Mouse (Mus musculus) T-helper 2 cell (primary cell): Measurements from ENCODE around the gene Dnajc6.

Experiments
- in situ Hi-C: fragments of 300-600 bp; cut with MboI, MseI; formaldehyde crosslinking; loops from one replicate; pipeline ENCODE4 v1.15.1; 2025; ENCODE audit warnings: high pct_unique_total_duplicates

Gene Dnajc6

GRCm38 (mm10) chr4:101564746-101565417 lies 68.4 kb downstream of the Dnajc6 start:
- in situ Hi-C loops, result no loop called here

GRCm38 (mm10) chr4:101569076-101569475 lies 72.6 kb downstream of the Dnajc6 start:
- in situ Hi-C loops, result no loop called here

DNA sequence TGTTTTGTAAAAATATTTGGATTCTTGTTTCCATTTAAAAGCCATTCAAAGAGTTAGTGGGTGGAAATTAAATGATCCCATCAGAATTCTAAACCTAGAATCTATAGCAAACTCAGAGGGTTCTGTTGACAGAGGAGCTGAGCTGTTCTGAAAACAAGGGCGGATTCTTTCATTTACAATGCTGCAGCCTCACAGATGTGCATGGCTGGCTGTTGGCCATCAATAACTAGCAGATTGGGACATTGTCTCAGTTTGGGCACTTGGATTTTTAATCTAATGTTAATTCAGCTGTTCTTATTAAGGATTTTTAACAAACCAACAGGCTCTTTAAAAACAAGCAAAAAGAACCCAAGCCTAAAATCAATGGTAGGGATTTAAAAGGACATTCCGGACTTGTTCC lies 75.7 kb downstream of the Dnajc6 start:
- in situ Hi-C loops, result no loop called here

DNA sequence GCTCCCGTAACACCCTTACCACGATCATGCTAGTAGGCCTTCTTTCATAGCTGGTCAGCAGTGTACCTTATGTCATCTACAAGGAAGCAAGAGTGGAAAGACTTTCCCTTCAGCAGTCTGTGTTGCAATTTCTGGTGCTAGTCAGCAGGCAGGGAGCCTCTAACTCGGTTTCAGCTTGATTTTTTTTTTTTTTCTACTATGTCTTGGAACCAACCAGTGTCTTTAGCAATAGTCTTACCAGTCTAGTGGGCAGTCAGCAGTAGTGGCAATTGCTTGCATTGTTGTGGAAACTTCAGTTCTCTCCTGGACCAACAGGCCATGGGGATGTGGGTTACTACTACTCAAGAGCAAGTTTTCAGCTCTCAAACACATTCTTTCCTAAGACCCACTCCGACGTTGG lies 78.9 kb downstream of the Dnajc6 start:
- in situ Hi-C loops, result no loop called here

GRCm38 (mm10) chr4:101578720-101579119 lies 82.3 kb downstream of the Dnajc6 start:
- in situ Hi-C loops, result no loop called here

DNA sequence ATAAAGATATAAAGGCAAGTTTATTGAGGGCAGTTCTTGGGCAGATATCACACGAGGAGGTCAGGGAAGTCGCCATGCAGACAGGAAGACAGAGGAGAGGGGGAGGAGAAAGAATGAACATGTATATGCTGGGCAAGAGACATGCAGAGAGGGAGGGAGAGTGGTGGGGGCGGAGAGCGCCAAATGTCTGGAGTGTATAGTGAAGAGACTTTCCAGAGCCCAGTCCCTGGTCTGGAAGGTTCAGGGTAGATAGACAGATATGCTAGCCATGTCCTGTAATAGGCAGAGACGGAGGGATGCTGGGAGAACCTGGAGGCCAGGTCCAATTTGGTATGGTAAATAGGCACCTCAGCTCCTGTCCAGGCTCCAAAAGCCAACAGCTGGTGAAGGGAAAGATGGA lies 83.1 kb downstream of the Dnajc6 start:
- in situ Hi-C loops, result no loop called here

DNA sequence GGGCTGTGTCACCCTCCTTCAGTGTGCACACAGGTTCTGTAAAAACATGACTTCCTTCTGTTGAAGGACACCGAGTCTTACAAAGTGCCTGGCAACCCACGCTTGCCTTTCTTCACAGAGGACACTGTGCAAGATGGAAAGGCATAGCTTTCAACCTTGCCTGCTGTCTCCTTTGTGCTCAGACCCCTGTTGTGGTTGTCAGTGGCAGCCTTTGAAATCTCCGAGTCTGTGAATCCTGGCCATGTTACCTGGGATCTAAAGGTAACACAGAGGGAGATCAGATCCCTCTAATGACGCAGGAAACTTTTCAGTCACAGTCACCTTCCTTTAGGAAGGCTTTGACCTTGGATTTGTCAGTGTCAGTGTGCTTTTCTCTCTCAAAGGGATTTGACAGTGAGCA lies 84.7 kb downstream of the Dnajc6 start:
- in situ Hi-C loops, result no loop called here

GRCm38 (mm10) chr4:101582882-101583281 lies 86.4 kb downstream of the Dnajc6 start:
- in situ Hi-C loops, result no loop called here

- in situ Hi-C loops, result no loop called here
Measured at GRCm38 (mm10) chr4:101584524-101585454, 88.3 kb downstream of the Dnajc6 start.

DNA sequence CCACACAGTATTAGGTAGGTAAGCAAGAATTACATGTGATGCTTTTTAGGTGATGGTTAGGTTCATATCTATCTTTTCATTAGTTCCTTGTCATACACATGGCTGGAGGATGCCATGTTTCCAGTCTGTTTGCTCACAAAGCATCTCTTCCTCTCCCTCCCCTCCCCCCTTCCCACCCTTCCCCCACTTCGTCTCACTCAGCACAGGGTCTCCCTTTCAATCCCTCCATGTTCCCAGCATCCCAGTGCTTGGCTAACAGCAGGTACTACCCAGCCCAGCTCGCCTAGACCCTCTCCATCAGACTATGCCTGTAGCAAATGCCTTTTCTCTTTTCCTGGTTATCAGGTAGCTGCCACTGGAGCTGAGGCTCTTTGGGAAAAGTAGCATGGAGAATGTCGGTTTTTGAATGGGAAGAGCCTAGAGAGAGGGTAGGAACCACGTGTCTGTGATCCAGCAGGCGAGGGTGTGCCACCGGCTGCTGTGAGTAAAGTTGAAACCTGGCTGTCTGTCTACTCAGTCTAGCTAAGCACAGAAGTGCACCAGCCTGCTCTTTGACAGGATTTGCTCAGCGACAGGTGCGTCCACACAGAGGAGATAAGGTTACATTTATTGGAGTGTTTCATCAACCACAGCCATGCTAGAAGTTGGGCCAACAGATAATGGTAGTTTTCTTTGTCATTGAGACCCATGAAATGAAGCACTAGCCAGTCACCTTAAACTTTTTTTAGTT lies 89.2 kb downstream of the Dnajc6 start:
- in situ Hi-C loops, result no loop called here

DNA sequence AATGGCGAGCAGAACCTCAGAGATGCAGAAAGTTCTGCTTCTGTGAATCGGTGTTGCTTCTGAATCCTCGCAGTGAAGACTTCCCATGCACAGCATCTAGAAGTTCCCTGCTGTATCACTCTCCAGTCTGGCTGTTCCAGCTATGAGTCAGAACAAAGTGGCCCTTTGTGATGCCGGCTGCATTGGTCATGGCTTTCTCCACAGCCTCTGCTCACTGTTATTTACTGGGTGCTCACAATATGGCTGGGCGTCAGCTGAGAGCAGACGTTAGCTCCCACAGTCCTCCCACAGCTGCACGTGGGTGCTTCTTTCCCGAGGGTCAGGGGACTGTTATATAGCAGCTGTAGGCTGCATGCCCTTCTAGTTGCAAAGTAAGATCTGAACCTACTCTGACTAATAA lies 92.5 kb downstream of the Dnajc6 start:
- in situ Hi-C loops, result no loop called here

DNA sequence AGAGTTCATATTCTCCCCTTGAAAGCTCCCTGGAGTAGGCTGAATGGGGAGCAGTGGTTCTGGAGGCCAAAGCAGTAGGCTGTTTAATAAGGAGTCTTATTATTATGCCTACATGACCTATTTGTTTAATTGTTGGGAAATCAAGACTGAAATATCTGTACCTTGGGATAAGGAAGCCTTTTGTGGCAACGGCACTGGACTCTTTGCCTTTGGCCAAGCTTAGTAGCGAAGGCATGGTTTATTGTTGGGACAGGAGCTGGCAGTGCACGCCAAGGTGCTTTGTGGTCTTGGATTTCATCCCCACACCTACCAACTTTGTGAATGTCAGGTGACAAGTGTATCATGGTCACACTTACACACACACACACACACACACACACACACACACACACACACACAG lies 93.3 kb downstream of the Dnajc6 start:
- in situ Hi-C loops, result no loop called here

DNA sequence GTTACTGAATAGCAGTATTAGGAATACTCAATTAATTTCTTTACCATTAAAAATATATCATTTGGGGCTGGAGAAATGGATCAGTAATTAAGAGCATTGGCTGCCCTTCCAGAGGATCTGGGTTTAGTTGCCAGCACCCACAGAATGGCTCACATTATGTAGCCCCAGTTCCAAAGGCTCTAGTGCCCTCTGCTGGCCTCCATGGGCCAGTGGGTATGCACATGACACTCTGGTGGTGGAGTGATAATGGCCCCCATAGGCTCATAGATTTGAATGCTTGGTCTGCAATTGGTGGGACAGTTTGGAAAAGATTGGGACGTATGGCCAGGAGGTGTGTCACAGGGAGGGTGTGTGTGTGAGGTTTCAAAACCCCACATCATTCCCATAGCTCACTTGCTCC lies 95.0 kb downstream of the Dnajc6 start:
- in situ Hi-C loops, result no loop called here

GRCm38 (mm10) chr4:101592466-101592865 lies 96.0 kb downstream of the Dnajc6 start:
- in situ Hi-C loops, result no loop called here

- in situ Hi-C loops, result no loop called here
Measured at GRCm38 (mm10) chr4:101601758-101602157, 105.3 kb downstream of the Dnajc6 start.

DNA sequence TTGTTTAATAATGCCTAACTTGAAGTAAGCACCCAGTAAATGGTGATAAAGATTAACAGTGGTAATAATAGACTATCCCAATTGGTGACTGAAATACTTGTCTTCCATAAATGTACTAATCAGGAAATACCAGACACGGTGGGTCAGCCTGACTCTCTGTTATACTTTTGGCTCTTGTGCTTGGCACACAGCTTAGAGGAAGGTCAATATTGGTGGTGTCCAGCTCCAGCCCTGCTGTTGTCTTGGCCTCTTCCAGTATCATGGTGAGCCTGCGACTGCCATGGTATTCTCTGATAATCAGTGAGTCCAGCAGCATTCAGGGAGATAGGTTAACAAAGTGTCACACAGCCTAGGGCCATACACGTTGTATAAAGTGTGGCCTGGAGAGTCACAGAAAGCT lies 107.2 kb downstream of the Dnajc6 start:
- in situ Hi-C loops, result no loop called here

DNA sequence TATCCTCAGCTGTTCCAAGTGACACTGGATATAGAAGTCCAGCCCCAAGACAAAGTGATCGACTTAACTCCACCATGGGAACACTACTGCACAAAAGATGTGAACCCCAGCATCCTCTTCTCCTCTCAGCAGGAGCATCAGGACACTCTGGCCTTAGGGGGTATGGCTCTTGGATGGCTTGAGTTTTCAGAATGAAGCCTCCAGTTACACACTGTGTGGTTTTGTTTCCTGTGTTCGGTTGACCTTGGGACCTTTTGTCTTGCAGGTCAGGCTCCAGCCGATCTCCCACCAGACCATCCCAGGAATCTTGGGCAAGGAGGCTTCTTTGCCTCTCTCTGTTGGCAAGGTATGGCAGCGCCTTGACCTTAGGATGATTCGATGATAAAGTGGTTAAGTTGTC lies 120.1 kb downstream of the Dnajc6 start:
- in situ Hi-C loops, result no loop called here

DNA sequence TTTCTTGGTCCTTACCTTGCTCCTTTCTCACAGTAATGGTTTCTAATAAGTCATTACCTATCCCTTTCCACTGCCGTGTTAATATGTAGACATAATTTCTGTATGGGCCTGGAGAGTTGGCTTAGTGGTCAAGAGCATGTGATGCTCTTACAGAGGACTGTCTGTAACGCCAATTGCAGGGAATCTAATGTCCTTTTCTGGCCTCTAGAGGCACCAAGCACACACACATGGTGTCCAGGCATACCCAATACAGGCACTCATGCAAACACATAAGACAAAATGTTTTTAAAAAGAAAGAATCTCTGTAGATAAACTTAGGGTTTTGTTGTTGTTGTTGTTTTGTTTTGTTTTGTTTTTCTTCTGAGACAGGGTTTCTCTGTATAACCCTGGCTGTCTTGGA lies 121.3 kb downstream of the Dnajc6 start:
- in situ Hi-C loops, result no loop called here

DNA sequence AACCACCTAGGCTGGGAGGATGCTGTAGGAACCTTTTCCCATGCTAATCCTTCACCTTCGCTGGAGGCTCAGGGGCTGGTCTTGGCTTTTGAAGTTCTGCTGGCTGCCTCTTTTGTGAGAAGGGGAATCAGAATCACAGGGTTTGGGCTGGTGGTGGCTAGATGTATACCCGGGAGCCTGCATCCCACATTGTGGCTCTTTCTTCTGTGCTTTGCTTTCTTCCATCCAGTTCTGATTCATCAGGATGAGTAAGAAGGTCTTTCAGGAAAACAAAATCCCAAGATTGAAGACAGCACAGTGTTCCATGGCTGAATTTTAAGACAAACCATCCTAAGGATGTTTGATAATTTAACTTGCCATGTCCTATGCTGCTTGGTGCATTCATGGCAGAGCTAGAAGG lies 123.8 kb downstream of the Dnajc6 start:
- in situ Hi-C loops, result no loop called here

DNA sequence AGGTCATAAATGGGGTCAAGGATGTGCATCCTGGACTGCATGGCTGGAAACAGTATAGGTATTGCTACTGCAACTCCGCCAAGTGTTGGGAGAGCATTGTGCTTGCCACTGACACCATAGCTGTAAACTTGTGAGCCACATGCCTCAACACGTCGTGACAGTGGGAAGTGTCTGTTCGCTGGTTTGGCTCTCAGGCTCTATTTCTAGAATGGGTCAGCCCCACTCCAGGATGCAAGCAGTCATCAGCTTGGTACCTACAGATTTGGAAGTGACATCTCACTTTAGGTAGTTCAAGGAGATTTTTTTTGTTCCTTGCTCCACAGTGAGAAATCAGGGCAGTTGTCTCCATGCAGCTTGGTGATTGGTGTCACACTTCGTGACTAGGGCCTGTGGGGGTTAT lies 124.8 kb downstream of the Dnajc6 start:
- in situ Hi-C loops, result no loop called here

GRCm38 (mm10) chr4:101625278-101625677 lies 128.8 kb downstream of the Dnajc6 start:
- in situ Hi-C loops, result no loop called here

DNA sequence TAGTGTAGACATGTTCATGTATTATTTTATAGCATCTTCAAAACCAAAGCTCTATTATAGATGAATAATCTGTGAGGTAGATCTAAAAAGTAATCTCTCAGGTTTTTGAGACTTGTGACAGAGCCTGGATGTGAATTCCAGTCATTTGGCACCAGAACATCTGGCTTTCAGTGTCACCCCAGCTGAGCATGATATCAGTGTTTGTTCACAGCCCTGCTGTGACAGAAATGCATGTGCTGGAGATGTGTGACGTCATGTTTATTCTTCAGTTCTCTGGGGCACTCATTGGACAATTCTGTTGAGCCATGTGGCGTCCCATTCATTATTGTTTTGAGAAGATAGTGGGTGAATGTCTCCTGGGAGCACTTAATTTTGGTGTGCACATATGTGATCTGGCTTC lies 139.1 kb downstream of the Dnajc6 start:
- in situ Hi-C loops, result no loop called here
